Mouse (Mus musculus) spleen, postnatal 14 days (tissue): ENCODE measurements around the gene Dhx36.

Experiments used
- DNase-seq, 2 experiments: peaks; one replicate each; pipeline ENCODE4 v3.0.0; 2021 to 2022; ENCODE audit warnings: low spot score in 2 of 2

Dhx36 gene

DNA sequence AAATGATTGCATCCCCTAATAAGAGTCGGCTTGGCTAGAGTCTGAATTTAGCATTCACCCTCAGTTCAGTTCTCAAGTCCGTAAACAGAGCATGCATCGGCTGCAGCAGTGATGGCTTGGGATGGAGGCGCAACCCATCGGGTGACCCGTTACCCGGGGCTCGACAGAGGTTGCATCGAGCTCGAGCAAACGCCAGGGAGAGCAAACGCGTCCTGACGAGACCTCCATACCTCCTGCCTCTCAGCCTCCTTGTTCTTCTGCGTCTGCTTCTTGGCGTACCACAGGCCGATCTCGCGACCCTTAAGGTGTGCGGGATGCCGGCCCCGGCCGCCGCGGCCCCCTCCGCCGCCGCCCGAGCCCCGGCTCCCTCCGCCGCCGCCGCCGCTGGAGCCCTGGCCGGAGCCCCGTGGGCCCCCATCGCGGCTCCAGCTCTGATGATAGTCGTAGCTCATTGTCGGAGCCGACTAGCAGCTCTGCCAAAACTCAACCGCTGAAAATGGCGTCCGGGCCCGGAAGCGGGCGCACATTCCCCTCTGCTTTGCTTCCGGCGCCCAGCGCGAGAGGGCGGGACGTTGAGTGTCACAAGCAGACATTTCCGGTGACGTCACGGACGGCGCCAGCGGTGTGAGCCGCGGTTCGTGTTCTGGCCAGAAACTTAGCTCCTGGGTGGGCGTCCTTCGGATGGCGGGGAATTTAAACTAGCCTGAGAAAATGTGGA is at the start of gene Dhx36:
TSS of gene Dhx36 (minus strand) at position 517 of the 718 bp plus-strand sequence.
- DNase-seq: peak; percentile 81 to 92

DNA sequence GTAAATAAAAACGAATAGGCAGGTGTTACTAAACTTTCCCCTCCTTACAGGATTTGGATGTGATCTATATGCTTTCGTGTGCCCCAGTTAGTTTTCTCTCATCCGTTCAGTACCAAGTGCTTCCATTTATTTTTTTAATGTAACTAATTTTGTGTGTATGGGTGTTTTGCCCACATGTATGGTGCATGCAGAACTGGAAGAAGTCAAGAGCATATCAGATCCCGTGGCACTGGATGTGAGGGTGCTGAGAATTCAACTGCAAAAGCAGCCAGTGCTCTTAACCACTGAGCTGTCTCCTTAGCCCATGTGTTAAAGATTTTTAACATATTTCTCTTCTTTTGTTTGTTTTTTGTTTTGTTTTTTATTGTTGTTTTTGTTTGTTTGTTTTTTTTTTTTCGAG is 20.8 kb upstream of the Dhx36 start:
- no peak for DNase-seq

DNA sequence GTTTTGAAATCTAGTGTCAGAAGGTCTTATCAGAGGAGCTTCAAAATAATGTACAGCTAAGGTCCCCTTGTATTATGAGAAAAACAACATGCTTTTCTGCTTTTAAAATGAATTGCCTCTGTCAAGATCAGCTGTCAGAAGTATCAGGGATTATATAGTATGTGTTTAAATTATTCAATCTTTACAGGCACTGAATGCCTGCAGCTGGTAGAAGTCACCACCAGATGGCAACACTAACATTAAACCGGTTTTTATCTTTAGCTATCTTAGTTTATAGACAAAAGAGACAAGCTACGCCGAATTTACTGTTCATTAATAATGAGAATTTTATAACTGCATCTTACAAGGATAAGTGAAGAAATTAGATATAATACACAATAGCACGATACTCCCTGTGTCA is 20.4 kb upstream of the Dhx36 start:
- DNase-seq: no peak

DNA sequence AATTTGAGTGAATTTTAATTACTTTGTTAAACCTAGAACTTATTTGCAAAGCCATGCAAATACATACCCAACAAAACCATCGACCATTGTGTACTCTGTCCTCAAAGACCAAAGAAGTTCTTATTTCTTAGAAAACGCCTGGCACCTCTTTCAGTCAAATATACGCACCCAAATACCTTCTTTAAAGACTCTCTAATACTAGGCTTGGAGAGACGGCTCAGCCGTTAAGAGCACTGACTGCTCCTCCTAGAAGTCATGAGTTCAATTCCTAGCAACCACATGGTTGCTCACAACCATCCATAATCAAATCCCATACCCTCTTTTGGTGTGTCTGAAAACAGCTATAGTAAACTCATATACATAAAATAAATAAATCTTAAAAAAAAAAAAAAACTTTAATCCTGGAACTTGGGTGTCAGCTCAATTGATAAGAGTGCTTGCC is 423 bp upstream of the Dhx36 start:
- DNase-seq: no peak

DNA sequence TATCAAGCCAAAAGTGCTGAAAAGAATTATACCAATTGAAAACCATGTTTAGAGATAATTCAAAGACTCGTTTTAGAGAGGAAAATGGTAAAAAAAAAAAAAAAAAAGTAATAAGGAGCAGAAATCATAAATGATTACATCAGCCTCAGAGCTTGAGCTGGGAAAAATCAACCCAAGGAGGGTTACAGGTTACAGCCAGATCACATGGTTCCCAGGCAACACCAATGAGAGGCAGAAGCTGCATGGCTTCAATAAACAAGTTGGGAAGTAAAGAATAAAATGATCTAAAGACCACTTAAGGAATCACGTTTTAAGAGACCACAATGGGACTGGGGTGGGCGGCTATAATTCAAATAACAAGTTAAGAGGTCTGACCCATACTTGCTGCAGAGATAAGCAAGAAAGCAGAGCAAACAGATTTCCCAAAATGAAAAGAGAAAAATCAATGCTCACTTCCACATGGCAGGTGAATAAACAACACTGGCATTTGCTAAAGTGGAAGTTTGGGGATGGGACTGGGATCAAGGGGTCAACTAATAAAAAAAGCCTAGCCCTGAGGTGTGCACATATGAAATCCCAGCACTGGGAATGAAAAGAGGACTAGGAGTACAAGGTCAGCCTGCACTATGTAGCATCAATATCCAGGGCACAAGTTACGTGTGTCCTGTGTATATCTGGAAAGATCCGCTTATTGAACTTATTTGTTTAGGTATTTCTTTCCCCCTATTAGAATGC is 1.5 kb downstream of the Dhx36 start:
- no peak for DNase-seq

DNA sequence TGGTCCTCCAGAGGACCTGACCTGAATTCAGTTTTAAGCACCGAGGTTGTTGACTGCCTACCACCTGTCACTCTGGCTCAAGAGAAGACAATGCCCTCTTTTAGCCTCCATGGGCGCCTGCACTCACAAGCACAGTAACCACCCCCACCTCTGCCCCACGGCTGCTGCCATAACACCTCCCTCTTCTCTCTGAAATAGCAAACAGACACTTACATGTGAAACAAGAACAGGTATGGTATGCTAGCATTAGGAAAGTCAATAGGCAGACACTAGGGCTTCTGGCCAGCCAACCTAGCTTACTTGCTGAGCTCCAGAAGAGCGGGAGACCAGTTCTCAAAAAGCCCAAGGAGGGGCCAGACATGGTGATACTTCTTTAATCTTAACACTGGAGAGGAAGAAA is 7.5 kb downstream of the Dhx36 start:
- DNase-seq: no peak

DNA sequence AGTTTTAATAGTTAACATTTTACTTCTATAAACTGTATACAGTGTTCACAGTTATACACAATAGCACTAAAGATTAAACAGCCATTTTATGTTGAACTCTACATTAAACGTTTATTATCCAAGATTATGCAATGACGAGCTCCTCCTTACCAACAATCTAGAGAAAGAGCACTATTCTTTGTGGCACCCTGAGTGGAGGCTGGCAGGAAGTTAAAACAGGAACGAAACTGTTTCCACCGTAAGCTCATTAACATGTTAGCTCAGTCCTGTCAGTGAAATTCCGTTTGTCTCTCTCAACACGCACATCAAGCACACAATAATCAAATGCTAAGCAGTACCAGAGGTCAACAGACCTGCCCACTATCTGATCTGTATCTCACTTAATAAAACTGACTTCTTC is 14.2 kb downstream of the Dhx36 start:
- no peak for DNase-seq

DNA sequence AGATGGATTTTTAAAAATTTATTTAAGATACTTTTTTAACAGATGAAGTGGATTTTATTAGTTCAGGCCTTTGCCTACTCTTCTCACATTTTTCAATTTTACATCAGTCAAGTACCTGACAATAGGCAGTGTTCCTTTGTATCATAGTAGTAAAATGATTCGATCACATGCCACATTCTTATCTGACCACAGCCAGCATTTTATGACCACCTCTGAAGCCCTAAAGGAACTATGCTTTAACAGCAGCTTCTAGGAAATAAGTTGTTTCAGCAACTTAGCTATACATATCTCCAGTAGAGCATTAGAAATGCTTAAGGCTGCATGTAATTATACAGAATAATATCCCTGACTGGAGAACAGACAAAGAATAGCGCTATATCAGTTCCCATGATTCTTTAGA is 22.5 kb downstream of the Dhx36 start:
- DNase-seq: no peak

DNA sequence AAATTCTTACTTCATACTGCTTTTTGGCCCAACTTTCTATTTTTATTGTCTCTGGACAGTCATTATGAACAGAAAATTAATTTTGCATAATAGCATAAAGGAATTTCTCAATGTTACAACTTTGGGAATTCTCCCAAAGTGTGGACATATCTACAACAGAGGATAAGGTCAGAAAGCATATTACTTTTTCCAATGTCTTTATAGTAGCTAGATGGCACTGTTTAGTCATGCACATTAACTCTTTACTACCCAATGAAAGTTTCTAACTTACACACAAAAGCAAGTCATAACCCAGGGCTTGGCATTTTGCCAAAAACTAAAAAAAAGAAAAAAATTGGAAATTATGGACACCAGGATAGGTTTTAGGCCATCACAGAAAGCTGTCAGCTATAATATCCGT is 36.6 kb downstream of the Dhx36 start:
- DNase-seq: no peak

DNA sequence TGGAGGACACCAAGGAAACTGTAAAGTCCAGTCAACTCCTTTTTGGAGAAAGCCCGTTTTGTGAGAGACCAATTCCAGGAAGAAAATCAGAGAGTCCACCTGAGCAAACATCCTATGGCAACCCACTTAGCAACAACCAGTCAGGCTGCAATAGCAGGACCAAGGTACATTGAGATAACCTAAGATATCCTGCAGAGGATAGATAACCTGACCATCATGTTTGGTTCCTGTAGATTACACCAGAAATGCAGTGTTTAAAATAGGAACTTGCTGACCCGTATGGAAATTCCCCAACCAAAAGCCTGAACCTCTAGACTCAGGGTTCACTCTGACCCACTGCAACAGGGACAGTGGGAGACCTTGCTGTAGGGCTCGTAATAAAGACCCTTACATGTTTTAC is 42.5 kb downstream of the Dhx36 start:
- no peak for DNase-seq

DNA sequence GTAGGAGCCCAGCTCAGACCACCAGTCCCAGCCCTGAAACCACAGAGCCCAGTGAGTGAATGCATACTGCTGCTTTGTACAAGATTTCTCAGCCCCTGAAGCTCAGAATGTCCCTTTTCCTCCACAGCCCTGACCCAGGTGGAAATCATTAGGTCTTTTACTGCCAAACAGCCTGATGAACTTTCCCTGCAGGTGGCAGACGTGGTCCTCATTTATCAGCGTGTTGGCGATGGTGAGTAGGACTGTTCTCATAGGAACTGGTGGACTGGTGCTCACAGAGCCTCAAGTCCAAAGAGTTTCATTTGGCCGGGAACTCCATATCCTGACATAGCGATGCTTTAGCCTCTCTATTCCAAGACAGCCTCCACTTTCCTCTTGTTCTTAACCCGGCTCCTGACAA is 47.3 kb downstream of the Dhx36 start:
- DNase-seq: no peak

DNA sequence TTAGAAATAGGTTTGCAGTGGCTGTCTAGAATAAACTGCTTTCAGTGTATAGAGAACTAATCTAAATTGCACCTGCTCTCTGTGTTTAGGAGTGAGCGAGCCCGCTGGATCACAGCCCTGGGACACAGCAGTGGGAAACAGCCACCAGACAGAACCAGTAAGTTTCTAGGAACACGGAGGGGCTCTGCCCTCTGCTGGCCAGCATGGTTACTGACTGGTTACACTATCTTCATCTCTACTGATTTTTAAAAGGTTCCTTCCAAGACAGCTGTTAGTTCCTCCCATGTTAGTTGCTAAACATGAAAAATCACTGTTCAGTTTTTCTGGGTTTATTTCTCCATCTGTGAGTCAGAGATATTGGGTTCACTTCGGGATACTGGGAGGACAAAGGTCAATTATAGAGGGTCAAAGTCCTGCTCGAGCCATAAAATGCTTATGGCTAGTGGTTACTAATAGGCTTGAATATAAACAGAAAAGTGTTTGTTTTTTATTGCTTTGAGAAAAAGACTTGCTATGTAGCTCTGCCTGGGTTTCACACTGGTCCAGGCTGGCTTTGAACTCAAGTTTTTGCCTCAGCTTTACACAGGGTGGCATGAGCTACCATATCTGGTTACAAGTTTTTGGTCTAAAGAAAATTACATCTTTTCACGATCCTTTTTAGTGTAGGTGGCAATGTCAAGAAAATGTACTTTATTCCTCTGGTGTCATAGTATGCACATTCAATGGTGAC is 48.4 kb downstream of the Dhx36 start:
- DNase-seq: peak in 1 of 2 experiments; percentile 19

DNA sequence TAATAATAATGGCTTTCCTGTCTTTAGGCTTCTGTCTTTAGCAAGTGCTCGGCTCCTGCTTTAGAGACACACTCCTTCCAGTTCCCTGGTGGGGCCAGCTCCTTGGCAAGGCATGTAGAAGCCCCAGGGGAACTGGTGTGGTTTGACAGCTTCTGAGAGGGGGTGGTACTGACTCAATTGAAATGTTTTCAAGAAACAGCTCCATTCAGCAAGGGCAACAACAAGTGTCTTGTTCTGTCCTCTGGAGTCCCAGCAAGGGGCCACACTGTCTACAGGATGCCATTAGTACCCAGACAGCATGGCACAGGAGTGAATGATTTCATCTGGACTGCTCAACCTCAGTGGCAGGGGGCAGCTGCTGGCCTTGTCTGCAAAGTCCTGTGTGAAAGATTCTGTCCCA is 51.0 kb downstream of the Dhx36 start:
- DNase-seq: no peak

DNA sequence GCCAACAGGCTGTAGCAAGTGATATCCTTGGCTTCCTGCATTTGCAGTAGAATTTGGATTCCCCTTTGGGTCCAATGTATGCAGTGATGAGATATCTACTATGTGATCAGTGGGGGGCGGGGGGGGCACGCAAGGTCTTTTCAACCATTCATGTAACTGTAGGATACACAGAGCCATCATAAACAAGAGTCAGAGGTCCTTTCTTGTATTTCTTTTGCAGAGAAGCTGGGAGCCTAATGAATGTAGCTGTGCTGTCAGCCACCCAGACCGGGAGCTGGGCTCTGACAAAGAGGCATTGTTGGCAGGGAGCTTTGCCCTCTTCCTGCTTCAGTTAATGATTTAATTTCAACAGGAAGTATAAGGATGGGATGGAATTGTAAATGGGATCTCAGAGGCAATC is 52.7 kb downstream of the Dhx36 start:
- no peak for DNase-seq

DNA sequence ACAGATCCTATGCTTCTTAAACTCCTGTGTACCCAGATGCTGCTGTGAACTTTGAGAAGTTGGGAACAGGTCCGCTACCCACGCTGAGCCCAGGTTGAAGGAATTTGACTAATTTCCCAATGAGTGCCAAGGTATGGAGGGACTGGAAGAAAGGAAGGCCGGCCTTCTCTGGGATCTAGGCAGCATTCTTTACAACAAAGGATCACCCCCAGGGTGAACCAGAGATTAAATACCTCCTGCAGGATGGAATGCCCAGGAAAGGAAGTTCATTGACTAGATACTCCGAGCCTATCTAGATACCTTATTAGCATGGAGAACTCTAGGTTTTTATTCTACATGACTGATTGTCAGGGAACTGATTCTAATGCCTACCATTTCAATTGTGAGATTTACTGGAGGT is 53.8 kb downstream of the Dhx36 start:
- no peak for DNase-seq

DNA sequence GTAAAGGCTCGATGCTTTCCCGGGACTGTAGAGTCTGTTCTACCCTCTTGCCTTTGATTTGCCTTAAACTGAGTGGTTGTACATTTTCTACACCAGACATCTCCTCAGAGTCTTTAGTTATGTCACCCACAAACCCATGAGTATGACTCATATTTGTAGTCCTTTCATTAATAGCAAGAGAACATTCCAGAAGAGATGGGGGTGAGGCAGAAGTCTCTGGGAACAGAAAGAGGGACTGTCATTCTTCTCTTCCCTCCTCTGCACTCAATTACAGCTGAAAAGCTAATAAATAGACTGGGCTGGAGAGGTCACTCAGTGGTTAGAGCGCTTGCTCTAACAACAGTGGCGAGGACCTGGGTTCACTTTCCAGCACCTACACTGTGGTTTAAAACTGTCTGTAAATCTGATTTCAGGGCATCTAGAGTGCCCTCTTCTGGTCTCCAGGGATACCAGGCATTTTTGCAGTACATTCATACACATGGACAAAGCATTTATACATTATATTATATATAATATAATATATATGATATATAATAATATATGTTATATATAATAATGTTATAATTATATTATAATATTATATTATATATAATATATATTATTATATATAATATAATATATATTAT is 56.8 kb downstream of the Dhx36 start:
- DNase-seq: no peak

DNA sequence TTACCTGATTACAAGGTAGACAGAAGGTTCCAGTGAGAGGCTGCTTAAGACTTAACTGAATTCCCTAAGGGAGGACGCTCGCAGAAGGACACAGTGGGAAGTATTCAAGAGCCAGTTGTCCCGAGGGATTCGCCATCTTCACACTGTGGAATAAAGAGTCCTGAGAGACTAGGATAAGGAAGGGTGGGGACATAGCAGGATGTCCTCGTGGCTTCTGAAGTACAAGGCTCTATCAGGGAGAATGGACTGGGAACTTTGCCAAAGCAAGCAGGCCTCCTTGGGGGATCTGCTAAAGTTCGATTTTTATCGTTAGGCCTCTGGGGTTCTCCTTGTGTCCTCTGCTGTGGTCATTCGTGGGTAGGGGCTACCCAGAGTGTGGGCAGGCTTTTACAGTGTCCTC is 59.7 kb downstream of the Dhx36 start:
- DNase-seq: no peak

DNA sequence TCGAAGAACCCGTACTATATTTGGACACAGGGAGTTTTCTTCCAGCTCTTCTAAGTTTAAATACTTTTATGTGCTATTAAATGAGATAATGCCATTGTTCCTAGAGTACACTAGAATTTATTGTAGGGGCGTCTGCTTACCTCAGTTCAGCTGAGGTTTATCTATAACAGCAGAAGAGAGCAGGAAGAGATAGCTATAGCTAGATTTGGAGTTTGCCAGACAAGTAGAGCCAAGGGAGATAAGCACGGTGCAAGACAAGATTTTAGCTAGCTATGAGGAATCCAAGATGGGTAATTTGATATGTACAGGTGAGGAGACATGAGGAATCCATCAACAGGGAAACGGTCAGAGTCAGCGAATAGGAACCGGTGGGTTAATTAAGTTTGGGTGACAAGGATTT is 60.5 kb downstream of the Dhx36 start:
- no peak for DNase-seq

DNA sequence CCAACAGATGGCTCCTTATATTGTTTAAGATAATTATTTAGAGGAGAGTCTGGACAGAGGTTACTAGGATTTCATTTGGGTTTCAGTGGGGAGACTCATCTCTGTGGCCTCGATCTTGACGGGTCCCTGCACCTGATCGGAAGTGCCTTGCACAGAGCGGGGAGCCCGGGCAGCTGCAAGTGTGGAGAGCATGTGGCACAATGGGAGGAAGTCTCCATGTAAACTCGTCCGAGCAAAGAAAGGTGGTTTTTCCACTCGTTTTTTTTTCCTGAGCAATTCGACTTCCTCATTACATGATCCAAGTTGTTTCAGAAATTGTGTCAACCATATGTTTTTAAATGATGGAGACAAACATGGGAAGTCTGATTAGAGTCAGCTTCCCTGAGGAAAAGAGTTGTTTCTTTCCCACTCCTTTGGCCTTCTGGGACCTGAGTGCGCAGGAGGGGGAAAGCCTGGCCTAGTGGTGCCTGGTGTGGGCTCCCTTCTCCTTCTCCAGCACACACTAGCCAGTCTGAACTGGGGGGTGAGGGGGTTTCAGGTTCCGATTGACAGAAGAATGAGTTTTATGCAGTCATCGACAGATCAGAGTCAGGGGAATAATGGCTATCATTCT is 63.1 kb downstream of the Dhx36 start:
- no peak for DNase-seq

DNA sequence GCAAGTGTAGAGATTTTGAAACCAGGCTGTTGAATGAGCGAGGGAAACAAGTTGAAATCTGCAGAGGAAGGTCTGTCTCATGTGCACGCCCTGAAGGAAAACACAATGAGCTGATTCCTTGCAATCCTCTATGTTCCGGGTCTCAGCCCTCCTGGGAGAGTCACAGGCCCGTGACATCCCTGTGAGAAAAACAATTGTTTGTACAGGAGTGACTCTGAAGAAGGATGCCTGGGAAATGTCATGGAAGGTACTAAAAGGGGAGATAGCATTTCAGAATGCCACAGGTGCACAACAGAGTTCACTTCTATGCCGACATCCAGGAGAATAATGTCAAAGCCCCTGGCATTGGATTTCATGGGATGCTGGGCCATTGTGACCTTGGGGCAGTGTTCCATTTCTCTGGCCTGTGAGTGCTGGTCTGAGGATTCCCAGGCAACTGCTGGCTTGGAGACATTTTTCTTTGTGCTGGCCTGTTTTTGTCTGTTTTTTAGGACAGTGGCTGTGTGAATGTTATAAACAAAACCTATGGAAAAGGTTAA is 66.3 kb downstream of the Dhx36 start:
- DNase-seq: no peak

DNA sequence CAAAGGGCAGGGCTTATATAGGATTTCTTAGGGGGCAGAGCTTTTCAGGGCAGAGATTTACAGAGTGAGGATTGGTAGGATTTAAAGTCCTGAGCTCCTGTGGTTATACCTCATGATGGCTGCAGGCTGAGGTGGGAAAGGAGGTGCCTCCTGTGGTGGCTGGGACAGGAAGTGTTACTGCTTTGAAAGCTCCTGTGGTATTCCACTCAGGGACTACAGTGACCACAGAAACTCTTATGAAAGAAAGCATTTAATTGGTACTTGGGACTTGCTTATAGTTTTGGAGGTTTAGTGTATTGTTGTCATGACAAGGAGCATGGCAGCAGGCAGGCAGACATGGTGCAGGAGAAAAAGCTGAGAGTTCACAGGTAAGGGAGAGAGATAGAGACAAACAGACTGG is 70.9 kb downstream of the Dhx36 start:
- no peak for DNase-seq

DNA sequence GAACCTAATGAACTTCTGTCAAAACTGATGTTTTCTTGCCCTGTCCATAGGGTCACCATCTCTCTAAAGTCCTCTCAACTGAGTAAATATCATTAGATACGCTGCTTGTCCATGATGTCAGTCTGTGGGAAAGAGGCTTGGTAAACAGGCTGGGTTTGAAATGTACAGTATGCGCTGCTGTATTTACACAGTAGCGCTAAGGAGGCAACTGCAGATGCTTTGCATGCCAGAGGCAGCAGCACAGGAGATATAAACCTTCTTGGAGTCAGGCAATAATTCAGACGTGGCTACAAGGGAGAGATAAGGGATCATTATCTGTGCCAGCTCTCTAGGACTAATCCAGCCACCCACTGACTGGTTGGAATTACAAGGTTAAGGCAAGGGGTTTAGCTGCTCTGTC is 73.1 kb downstream of the Dhx36 start:
- DNase-seq: no peak
